Mouse (Mus musculus) thymus, postnatal 10 days (tissue): ENCODE measurements around the gene Ubap1.

Experiments
- DNase-seq, 2 experiments: peaks; one replicate each; pipeline ENCODE4 v3.0.0; 2021; ENCODE audit warnings: low spot score in 2 of 2

The Ubap1 gene

GRCm38 (mm10) chr4:41348584-41349198 is at the start of gene Ubap1:
Gene Ubap1 (plus strand): TSS chr4:41348996.
- DNase-seq: peak; percentile 81 to 84

DNA sequence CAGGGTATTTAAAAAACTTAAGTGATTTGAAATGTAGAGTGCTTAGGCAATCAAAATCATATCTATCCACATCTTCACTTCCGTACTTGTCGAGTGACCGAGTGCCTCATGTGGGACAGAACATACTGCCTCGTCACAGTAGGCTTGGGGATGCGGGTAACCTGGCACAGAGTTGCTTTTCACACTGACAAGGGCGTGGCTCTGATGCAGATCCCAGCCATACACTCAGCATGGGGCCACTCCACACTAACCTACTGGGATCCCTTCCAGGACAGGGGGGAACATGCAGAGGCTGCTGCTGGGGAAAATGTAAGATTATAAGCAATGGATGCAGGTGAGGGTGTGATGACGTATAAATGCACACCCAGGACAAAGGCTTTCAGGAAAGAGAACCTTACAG is 45.1 kb upstream of the Ubap1 start:
- DNase-seq: no peak

DNA sequence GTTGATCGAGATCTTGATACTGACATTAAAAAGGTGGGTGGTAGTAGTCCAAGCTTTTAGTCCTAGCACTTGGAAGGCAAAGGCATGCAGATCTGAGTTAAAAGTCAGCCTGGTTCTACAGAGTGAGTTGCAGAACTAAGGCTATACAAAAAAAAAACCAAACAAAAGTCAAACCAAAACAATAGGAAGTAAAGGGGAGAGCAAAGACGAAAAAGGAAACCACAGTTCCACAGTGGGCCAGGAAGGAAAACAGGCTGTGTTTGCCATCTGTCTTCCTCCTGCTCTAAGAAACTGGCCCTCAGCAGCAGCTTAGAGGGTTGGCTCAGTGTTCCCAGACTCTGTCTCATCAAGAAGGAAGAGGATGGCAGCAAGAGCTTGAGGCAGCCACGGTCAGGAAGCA is 44.5 kb upstream of the Ubap1 start:
- no peak for DNase-seq

DNA sequence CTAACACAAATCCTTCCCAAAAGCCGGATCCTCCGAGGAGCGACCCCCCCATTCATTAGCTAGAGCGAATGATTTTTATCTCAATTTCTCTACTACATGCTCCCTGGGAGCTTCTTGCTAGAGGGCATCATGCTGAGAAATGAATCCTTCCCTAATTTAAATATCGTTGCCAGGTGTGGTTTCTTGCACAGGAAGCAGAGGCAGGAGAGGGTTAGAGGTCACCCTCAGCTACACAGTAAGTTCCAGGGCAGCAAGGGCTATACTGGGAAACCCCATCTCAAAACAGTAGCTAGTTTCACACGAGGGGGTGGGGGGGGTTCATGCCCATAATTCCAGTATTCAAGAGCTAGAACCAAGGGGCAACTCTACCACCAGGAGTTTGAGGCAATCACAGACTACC is 41.4 kb upstream of the Ubap1 start:
- no peak for DNase-seq

- no peak for DNase-seq
Measured at GRCm38 (mm10) chr4:41310567-41311563, 37.9 kb upstream of the Ubap1 start.

GRCm38 (mm10) chr4:41313722-41314121 is 35.1 kb upstream of the Ubap1 start:
- DNase-seq: no peak

DNA sequence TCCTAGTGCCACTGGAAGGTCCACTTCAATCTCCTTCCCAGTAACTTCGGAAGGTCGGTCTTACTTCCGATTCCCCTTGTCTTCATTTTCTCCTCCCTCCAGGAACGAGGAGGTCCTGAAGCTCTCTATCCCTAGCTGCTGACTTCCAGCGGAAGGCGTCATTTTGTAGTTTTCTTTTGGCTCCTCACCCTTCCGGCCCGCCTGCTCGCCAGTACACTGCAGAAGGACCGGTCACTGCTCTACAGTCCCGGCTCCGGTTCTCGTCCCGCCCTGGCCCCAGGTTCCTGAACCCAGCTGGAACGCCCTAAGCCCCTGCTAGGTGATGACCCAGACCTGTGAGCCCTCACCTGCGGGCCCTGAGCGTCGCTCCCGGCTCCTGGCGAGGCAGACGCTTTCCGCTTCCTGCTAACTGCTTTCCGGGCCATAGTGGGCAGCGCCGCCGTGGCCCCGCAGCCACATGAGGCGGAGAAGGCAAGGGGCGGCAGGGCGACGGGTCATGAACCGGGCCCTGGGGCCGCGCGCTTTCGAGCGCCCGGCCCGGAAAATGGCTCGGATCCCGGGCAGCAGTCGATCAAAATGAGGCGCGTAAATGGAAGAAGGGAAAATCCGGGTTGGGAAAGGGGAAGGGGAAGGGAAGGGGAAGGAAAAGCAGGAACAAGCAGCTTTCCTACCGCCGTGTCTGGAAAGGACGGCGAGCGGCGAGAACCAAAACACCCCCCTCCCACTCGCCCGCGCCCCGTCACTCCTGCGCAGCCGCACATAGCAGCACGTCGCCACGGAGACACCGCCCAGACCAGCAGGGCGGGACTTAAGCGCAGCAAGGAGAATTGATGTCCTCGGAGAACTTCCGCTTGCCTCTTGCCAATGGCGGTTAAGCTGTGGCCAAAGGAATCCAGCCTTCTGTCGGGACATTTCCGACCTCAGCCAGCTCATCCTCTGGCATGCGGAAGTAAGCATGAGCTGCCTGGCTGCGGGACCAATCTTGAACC is 34.4 kb upstream of the Ubap1 start, which contains the start of gene Dcaf12:
Dcaf12 (minus strand) TSS at position 749 of the 989 bp plus-strand sequence.
- DNase-seq: peak; percentile 90

DNA sequence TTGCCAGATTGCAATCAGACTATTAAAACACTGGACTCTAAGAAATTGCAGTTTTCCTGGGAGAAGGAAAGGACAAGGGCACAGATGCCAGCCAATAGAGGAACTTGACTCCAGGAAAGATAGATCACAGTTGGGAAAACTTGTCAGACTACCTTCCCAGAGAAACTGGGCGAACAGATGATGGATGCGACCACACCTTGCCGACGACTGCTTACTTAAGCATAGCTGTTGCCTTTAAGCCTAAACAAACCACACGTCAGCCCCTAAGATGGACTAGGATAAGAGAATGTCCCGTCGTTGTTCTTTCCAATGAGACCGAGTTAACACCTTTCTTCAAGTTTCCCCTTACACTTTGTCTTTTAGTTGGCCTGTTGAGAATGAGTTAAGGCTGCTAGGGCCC is 33.6 kb upstream of the Ubap1 start:
- DNase-seq: no peak

GRCm38 (mm10) chr4:41318267-41318666 is 30.5 kb upstream of the Ubap1 start:
- DNase-seq: no peak

- no peak for DNase-seq
Measured at GRCm38 (mm10) chr4:41320971-41321370, 27.8 kb upstream of the Ubap1 start.

GRCm38 (mm10) chr4:41326876-41327275 is 21.9 kb upstream of the Ubap1 start:
- DNase-seq: no peak

GRCm38 (mm10) chr4:41329481-41329880 is 19.3 kb upstream of the Ubap1 start:
- DNase-seq: no peak

DNA sequence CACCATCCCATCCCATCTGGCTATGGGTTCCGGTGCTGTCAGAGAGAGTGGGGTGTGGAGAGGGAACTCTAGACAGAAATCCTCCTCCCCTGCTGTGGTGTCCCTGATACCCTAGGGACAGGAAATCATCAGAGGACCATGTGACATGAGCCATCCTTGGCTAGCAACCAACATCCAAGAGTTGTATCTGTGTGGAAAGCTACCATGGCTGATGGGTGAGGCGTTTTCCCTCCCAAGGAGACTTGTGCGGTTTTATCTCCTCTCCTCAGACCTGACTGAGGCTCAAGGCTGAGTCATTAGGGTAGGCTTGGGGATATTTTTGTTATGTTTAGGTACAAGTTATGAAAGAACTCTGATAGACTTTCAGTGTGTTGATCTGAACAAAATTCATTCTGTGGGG is 17.7 kb upstream of the Ubap1 start:
- no peak for DNase-seq

GRCm38 (mm10) chr4:41331698-41332421 is 16.9 kb upstream of the Ubap1 start:
- no peak for DNase-seq

- DNase-seq: no peak
Measured at GRCm38 (mm10) chr4:41336546-41336945, 12.2 kb upstream of the Ubap1 start.

GRCm38 (mm10) chr4:41340912-41341550 is 7.8 kb upstream of the Ubap1 start:
- no peak for DNase-seq

- DNase-seq: no peak
Measured at GRCm38 (mm10) chr4:41346011-41346410, 2.8 kb upstream of the Ubap1 start.

DNA sequence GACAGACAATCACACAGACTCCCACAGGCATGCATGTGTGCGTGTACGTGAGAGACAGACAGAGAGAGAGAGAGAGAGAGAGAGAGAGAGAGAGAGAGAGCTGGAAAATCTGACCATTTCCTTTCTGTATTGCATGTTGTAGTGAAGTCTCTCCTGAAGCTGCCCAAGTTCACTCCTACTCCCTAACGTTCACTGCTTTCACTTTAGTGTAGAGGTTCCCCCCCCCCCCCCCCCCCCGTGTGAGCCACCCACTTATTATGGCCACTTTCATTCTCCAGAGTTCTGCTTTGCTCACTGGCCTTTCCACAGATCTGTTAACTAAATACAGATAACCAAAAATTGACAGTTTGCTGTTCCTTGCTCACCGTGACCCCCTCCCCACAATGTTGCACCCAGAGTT is 957 bp upstream of the Ubap1 start:
- DNase-seq: no peak

DNA sequence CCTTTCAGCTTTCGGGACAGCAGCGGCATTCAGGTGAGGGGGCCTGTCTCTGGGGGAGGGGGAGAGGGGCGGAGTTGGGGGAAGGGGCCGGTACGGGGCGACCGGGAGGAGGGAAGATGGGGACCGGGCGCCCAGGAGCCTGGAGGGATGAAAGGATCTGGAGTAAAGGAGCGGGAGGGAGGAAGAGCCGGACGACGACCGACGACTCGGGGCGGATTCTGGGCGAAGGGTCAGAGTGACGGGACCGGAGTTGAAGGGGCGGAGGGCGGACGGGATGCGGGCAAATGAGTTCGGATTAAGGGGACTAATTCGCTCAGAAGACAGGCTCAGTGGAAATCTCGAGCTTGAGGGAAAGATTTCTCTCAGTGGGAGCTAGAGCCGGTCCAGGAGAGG is 399 bp downstream of the Ubap1 start:
- no peak for DNase-seq

GRCm38 (mm10) chr4:41352758-41353157 is 4.0 kb downstream of the Ubap1 start:
- no peak for DNase-seq

DNA sequence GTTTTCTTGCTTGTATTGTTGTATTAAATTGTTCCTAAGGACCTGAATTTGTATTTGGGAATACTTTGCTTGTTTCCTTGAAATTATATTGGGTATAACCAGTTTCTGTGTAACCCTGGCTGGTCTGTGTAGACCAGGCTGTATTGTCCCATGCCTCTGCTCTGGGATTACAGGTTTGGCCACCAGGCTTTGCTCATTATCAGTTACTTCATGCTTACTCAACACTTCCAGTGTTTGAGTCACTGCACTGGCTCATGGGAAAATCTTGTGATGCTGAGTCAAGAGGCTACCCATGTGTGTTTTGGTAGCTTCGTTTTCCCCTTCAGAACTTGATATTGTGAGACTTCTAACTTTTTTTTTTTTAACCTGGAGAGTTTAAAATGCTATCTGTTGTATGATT is 4.5 kb downstream of the Ubap1 start:
- no peak for DNase-seq
